Mouse (Mus musculus) ES-Bruce4 (cell line): ENCODE measurements around the gene Flot1.

Experiments used
- CTCF ChIP-seq: IDR thresholded peaks from one replicate; pipeline ENCODE4 v1.8.1; 2011; ENCODE audit warnings: low read depth, low read length
- POLR2A ChIP-seq: IDR thresholded peaks from one replicate; pipeline ENCODE4 v1.8.1; 2011; ENCODE audit warnings: low read length; ENCODE audit not compliant: insufficient read depth

- no peak for TF ChIP-seq POLR2A
- no peak for TF ChIP-seq CTCF
Measured at GRCm38 (mm10) chr17:35812736-35813135, 10.3 kb upstream of the Flot1 start.
